Mouse (Mus musculus) gastrocnemius, adult 18-20 months (tissue): ENCODE data around the gene Cacfd1. TPM values are rescaled to one million over a fixed set of nuclear protein-coding genes. Genes with fewer than 3 reads are reported as not detected.
A peak's percentile ranks its signal among the peaks of the same experiment; 100 is the strongest.

ENCODE experiments used
- DNase-seq: peaks from one replicate; pipeline ENCODE4 v3.0.0; 2021; ENCODE audit warnings: low spot score
- total RNA-seq, 2 experiments: library from RNA; stranded (reverse); gene quantifications; 2 replicates each; pipeline ENCODE4 v1.2.3; 2021

Cacfd1 gene
- total RNA-seq, 2 experiments from 2014 or later = 31.2 to 34.2 TPM

GRCm38 (mm10) chr2:27026857-27027617 lies 17.3 kb downstream of the Cacfd1 start:
- no peak for DNase-seq

- DNase-seq = peak; percentile 81
Observed at GRCm38 (mm10) chr2:27027618-27028436, 18.1 kb downstream of the Cacfd1 start, which contains the start of gene Slc2a6. Gene Slc2a6, minus strand, starts transcription at chr2:27027998.

- DNase-seq = no peak
Observed at GRCm38 (mm10) chr2:27028437-27029015, 18.8 kb downstream of the Cacfd1 start.

- DNase-seq = no peak
Observed at GRCm38 (mm10) chr2:27032361-27032760, 22.6 kb downstream of the Cacfd1 start.

GRCm38 (mm10) chr2:27036003-27036402 lies 26.3 kb downstream of the Cacfd1 start:
- no peak for DNase-seq

- DNase-seq = no peak
Observed at GRCm38 (mm10) chr2:27037008-27037407, 27.3 kb downstream of the Cacfd1 start.

GRCm38 (mm10) chr2:27038596-27038995 lies 28.9 kb downstream of the Cacfd1 start:
- peak; percentile 66 for DNase-seq

GRCm38 (mm10) chr2:27039286-27039685 lies 29.6 kb downstream of the Cacfd1 start:
- DNase-seq = no peak

- no peak for DNase-seq
Observed at GRCm38 (mm10) chr2:27042131-27042844, 32.6 kb downstream of the Cacfd1 start.

GRCm38 (mm10) chr2:27043461-27043860 lies 33.7 kb downstream of the Cacfd1 start:
- DNase-seq = peak; percentile 80

- peak; percentile 45 for DNase-seq
Observed at GRCm38 (mm10) chr2:27044166-27044565, 34.4 kb downstream of the Cacfd1 start.

- no peak for DNase-seq
Observed at GRCm38 (mm10) chr2:27044641-27045040, 34.9 kb downstream of the Cacfd1 start.

GRCm38 (mm10) chr2:27045979-27046770 lies 36.4 kb downstream of the Cacfd1 start:
- DNase-seq = peak; percentile 80

- no peak for DNase-seq
Observed at GRCm38 (mm10) chr2:27049408-27049807, 39.7 kb downstream of the Cacfd1 start.

GRCm38 (mm10) chr2:27058251-27058650 lies 48.5 kb downstream of the Cacfd1 start:
- no peak for DNase-seq

- no peak for DNase-seq
Observed at GRCm38 (mm10) chr2:27058751-27059150, 49.0 kb downstream of the Cacfd1 start.

GRCm38 (mm10) chr2:27059187-27059586 lies 49.5 kb downstream of the Cacfd1 start:
- no peak for DNase-seq

GRCm38 (mm10) chr2:27067124-27067523 lies 57.4 kb downstream of the Cacfd1 start:
- DNase-seq = no peak

- DNase-seq = no peak
Observed at GRCm38 (mm10) chr2:27067996-27068395, 58.3 kb downstream of the Cacfd1 start.

GRCm38 (mm10) chr2:27069646-27070045 lies 59.9 kb downstream of the Cacfd1 start:
- no peak for DNase-seq
